Mouse (Mus musculus) cerebellum, adult 2 months (tissue): ENCODE data around the gene Klhl32. TPM values are rescaled to one million over a fixed set of nuclear protein-coding genes. Genes with fewer than 3 reads are reported as not detected.

Source experiments
- DNase-seq, 2 experiments: peaks; one replicate each; pipeline ENCODE4 v3.0.0; 2021
- H3K27ac ChIP-seq: fragments of 200-500 bp; 2 replicates; pipeline ENCODE4 v1.5.1; 2012; ENCODE audit warnings: low read length, control low read depth, inconsistent platforms; ENCODE audit not compliant: insufficient read depth
- H3K27me3 ChIP-seq: fragments of 200-500 bp; 2 replicates; pipeline ENCODE4 v1.6.1; 2012; ENCODE audit warnings: inconsistent platforms, mild to moderate bottlenecking, low read length, moderate library complexity; ENCODE audit not compliant: control insufficient read depth, insufficient read depth
- H3K4me1 ChIP-seq: fragments of 200-500 bp; 2 replicates; pipeline ENCODE4 v1.6.1; 2011; ENCODE audit warnings: low read length; ENCODE audit not compliant: control insufficient read depth, insufficient read depth
- H3K4me3 ChIP-seq: fragments of 200-500 bp; replicated peaks from 2 replicates; pipeline ENCODE3; 2011; ENCODE audit warnings: mild to moderate bottlenecking, low read depth, low read length, control low read depth; ENCODE audit not compliant: insufficient read depth
- CTCF ChIP-seq: fragments of 200-500 bp; IDR thresholded peaks from 2 replicates; pipeline ENCODE4 v1.5.1; 2011; ENCODE audit warnings: low read depth, mild to moderate bottlenecking, control low read depth, low read length, moderate library complexity, borderline replicate concordance; ENCODE audit not compliant: insufficient read depth
- POLR2A ChIP-seq: fragments of 200-500 bp; IDR thresholded peaks from 2 replicates; pipeline ENCODE4 v1.6.1; 2011; ENCODE audit warnings: low read length, control low read depth, borderline replicate concordance; ENCODE audit not compliant: insufficient read depth
- WGBS: fragments of 180-500 bp; shearing (Covaris S2); methylation state at CpG from one replicate; pipeline ENCODE4 v1.1.7; 2018; 5-methylcytosine and 5-hydroxymethylcytosine counted together
- polyA plus RNA-seq: library from polyadenylated mRNA; depleted of rRNA; stranded (reverse); fragments of >200 nt; gene quantifications from 2 replicates; pipeline ENCODE4 v1.2.3, GENCODE M21; 2012; rRNA removed

Gene Klhl32
- polyA plus RNA-seq, 1 experiment: 11.6 TPM

DNA sequence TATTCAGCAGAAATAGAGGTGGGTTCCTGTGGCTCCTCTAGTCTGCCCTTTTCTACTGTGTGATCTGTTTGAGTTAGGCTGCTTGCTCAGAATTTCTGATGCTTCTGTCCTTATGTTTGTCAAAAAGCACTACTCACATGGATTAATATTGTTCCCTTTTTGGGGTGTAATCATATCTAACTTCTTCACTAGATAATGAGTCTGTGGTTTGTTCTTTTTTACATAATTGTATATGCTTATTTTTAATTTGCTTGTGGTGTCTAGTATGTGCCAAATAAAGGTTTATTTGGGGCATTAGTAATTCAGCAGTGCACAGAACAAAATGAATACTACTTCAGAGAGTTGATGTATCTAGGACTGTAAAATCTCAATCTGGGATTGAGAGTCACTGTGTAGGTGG is 256.1 kb downstream of the Klhl32 start:
- Histone ChIP-seq H3K4me1 (no peaks in the 10 kb centered on the region), H3K27me3 (no peaks in the 10 kb centered on the region), H3K4me3 (no peak overlapping the region), H3K27ac (no peak overlapping the region)
- no peak for DNase-seq
- TF ChIP-seq POLR2A (no peak), CTCF (no peak)

DNA sequence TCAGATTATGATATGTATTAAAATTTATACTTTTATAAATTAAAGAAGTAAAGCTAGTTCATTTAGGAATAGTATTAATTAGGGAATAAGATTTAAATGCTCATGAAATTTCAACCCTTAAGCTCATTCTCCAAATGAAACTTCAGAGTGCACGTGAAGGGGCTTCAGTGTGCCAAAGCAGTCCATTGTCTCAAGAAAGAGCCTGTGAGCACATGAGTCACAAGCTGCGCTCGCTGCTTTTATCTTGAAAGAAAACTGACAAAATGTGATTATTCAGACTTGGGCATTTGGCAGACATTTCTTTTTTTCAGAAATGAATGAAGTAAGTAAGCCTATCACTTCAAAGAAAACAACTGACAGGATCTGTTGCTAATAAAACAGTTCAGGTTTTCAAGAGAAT is 266.9 kb downstream of the Klhl32 start:
- H3K27ac ChIP-seq: no peak overlapping the region
- H3K27me3 ChIP-seq: no peaks in the 10 kb centered on the region
- no peak for DNase-seq
- TF ChIP-seq POLR2A: no peak
- TF ChIP-seq CTCF: no peak
- H3K4me3 ChIP-seq: no peak overlapping the region
- WGBS: 79% methylated on average over 3 of the region's 3 CpGs
- no peaks in the 10 kb centered on the region for H3K4me1 ChIP-seq

DNA sequence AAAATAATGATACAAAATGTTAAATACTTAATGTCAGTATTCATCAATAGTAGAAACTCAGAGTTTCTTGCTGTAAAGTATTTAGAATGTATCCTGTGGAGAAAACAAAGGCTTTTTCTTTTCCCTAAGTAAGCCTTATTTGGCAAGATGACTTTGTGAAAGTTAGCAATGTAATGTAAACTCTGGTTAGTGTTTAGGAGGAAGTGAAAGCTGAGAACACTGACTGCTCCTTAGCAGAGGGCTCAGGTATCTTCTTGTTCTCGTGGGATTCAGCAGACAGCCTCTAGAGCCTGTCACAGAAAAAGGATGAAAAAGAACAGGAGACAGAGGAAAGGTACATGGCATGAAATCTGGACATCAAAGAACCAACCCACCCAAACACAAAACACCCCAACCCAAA is 268.6 kb downstream of the Klhl32 start:
- no peak for DNase-seq
- TF ChIP-seq CTCF (no peak), POLR2A (no peak)
- Histone ChIP-seq H3K27me3 (no peaks in the 10 kb centered on the region), H3K27ac (no peak overlapping the region), H3K4me1 (no peaks in the 10 kb centered on the region), H3K4me3 (no peak overlapping the region)
- WGBS: 88% methylated on average over 1 of the region's 1 CpGs

DNA sequence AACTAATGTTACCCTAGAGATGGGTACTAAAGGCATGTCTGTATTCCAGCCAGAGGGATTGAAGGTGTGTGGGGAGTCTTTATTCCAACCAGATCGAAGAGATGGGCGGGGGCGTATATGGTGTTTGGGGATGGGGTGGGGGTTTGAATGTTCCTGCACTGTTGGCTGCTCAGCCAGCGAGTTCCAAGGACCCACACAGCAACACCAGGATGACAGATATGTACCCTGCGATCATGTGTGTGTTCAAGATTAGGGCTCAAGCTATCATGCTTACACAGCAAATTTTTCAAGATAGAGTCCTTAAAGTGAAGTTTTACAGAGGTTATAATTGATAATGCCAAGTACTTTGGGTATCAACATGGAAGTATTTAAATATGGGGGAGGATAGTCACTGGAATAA is 273.3 kb downstream of the Klhl32 start:
- TF ChIP-seq CTCF (no peak), POLR2A (no peak)
- H3K4me3 ChIP-seq: no peak overlapping the region
- DNase-seq: no peak
- 98% methylated on average over 5 of the region's 5 CpGs for WGBS
- no peaks in the 10 kb centered on the region for H3K4me1 ChIP-seq
- H3K27me3 ChIP-seq: no peaks in the 10 kb centered on the region
- H3K27ac ChIP-seq: no peak overlapping the region

DNA sequence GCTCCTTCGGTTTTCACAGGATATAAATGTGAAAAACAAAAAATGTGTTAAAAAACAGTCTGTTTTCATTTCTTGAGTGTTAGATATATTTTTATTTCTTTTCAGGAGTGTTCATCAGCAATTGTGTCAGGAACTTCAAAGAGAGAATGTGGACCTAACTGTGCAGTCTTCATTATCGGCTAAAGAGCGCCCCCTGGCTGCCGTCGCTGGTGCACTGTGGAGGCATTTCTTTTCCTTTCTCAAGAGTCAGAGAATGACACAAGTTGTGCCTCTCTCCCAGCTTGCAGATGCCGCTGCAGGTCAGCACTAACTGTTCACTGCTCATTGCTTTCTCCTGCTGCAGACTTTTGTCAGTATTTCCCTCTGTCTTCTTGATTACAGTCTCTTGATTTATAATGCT is 276.6 kb downstream of the Klhl32 start:
- peak; percentile 55 to 75 for DNase-seq
- Histone ChIP-seq H3K27me3 (no peaks in the 10 kb centered on the region), H3K4me1 (no peaks in the 10 kb centered on the region), H3K4me3 (no peak overlapping the region), H3K27ac (no peak overlapping the region)
- 14% methylated on average over 6 of the region's 6 CpGs for WGBS
- TF ChIP-seq POLR2A: no peak
- peak; percentile 86 for TF ChIP-seq CTCF

DNA sequence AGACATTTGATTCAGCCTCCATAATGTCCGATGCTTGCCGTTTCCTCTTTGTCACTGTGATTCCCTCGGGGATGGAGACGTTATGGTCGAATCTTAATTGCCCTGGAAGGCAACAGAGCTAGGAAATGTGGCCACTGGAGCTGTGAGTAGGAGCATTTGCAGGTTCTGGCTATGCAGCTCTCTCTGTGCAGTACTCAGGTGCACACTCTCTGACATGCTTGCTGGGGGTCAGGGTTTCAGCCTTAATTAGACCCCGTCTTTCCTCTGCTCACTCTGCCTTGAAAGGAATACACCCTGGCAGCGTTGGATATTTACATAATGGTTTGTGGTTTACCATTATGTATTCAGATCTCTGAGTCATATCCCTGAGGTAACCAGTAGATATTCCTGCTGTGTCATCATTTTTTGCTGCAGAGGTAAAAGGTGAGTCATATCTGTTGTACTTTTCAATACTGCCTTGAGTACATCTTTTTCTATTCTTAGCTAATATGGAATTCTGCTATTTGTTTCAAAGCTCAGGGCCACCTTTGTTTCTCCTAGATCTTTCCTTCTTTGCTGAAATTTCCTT is 281.9 kb downstream of the Klhl32 start:
- no peaks in the 10 kb centered on the region for H3K27me3 ChIP-seq
- WGBS: 73% methylated on average over 7 of the region's 7 CpGs

DNA sequence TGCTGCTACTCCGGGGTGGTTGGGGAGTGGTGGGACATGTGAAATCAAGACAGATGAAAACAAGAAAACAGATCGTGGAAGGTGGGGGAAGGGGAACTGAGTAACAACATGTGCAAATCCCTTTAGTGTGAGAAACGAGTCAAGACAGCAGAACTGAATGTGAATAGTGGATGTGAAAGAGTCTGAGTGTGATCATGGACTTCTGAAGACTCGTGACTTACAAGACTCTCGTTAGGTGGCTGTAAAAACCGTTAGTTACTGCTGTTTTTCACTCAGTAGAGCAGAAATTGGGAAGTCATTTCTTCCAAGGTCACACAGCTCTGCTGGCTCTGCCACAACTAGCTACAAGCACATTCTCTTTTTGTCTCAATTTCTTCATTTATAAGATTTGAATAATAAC is 282.9 kb downstream of the Klhl32 start:
- Histone ChIP-seq H3K27me3 (no peaks in the 10 kb centered on the region), H3K4me3 (no peak overlapping the region), H3K4me1 (no peaks in the 10 kb centered on the region), H3K27ac (no peak overlapping the region)
- 74% methylated on average over 6 of the region's 6 CpGs for WGBS
- DNase-seq: no peak
- TF ChIP-seq CTCF: no peak
- no peak for TF ChIP-seq POLR2A

More for the DNA sequence above, 281.9 kb downstream of the Klhl32 start:
- Histone ChIP-seq H3K4me1 (no peaks in the 10 kb centered on the region), H3K27ac (no peak overlapping the region), H3K4me3 (no peak overlapping the region)
- DNase-seq: no peak
- TF ChIP-seq CTCF: no peak
- no peak for TF ChIP-seq POLR2A

Other genes starting within 250 kb of the Klhl32 start
- 17.4 and 19.7 TPM in 2 replicates for gene Ndufaf4, start 47.0 kb upstream of the Klhl32 start, polyA plus RNA-seq
- gene Gpr63, start 115.3 kb upstream of the Klhl32 start, polyA plus RNA-seq: 27.9 and 28.1 TPM in 2 replicates